Mouse (Mus musculus): Measurements from ENCODE around the gene Arsg. TPM values are rescaled to one million over a fixed set of nuclear protein-coding genes. Genes with fewer than 3 reads are reported as not detected.

The Arsg gene
- 3.8 and 5.2 TPM in 2 replicates for polyA plus RNA-seq (2012; rRNA removed)

GRCm38 (mm10) chr11:109473171-109474085 is at the start of gene Arsg, which contains the start of gene Slc16a6:
Gene Arsg, plus strand, starts transcription at chr11:109473374.
Gene Slc16a6, minus strand, starts transcription at chr11:109473598.

GRCm38 (mm10) chr11:109425392-109426271 is 47.5 kb upstream of the Arsg start, which contains the start of gene Amz2:
Gene Amz2, plus strand, starts transcription at chr11:109425946.

DNA sequence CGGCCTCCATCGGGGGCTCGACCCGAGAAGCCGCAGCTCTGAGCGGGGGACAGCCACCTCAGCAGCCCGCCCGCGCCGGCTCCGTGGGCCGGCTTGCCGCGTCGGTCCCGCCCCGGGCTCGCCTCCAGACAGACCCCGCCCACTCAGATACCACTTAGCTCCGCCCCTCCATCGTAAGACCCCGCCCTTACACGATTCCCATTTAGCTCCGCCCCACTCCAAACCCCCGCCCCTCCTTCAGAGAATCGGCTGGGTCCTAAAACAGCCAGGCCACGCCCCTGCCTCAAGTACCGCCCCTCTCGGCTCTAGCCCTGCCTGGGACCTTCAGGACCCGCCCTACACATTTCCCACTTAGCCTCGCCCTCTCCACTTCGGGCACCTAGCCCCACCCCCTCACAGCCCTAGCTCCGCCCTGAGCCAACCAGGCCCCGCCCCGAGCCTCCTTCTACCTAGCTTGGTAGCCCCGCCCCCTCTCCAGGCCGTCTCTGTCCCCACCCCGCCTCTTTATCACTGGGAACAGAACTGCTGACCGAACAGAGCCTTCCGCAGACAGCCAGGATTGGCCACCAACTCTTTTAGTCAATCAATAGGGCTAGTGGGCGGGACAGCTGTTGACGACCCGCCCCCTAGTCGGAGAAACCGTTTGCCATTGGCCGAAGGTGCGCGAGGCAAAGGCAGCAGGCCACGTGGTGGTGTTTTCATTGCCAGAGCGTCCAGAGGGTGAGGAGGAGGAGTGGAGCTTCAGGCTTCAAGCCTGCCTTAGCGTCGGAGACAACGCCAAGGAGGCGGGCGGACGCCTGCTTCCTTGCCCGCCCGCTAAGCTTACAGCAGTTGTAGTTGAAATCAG is 138.4 kb downstream of the Arsg start, which contains the start of gene Wipi1:
TSS of gene Wipi1 (minus strand) at position 665 of the 847 bp plus-strand sequence.

Other genes starting within 250 kb of the Arsg start
- gene Rgs9, start 175.2 kb upstream of the Arsg start, polyA plus RNA-seq (2012; rRNA removed), result 23.5 and 23.9 TPM in 2 replicates
- 26.6 and 27.5 TPM in 2 replicates for gene Gna13, start 110.5 kb upstream of the Arsg start, polyA plus RNA-seq (2012; rRNA removed)
- gene 9930022D16Rik, start 59.5 kb upstream of the Arsg start, polyA plus RNA-seq (2012; rRNA removed), result 0.03 TPM in 1 of 2 replicates, not detected in the other
- 238 and 241 TPM in 2 replicates for gene Amz2, start 47.4 kb upstream of the Arsg start, polyA plus RNA-seq (2012; rRNA removed)
- gene Slc16a6, start 224 bp downstream of the Arsg start, polyA plus RNA-seq (2012; rRNA removed), result 2.9 and 3.0 TPM in 2 replicates
- 7.4 and 8.0 TPM in 2 replicates for gene Wipi1, start 138.6 kb downstream of the Arsg start, polyA plus RNA-seq (2012; rRNA removed)
- 309 and 325 TPM in 2 replicates for gene Prkar1a, start 176.0 kb downstream of the Arsg start, polyA plus RNA-seq (2012; rRNA removed)
- gene Fam20a, start 248.9 kb downstream of the Arsg start, polyA plus RNA-seq (2012; rRNA removed), result 4.1 and 4.7 TPM in 2 replicates